Mouse (Mus musculus) forebrain, embryonic 16.5 days (tissue): Measurements from ENCODE around the gene Olfr624. TPM values are rescaled to one million over a fixed set of nuclear protein-coding genes. Genes with fewer than 3 reads are reported as not detected.
"Not testable (repeated sequence)": the region's sequence is repeated elsewhere in the genome, so short reads cannot be mapped to it uniquely, and the experiment has no call there.

Experiments
- ATAC-seq: fragments of 200-750 bp; cut with Nextera tagmentation; 2 replicates; pipeline ENCODE4 v1.8.0; 2017; ENCODE audit warnings: mild to moderate bottlenecking, moderate library complexity
- H3K27ac ChIP-seq: fragments of 300-500 bp; sonication (generic); 2 replicates; pipeline ENCODE4 v1.5.1; 2014; ENCODE audit warnings: low read length, control low read depth
- H3K27me3 ChIP-seq: fragments of 300-500 bp; sonication (generic); replicated peaks from 2 replicates; pipeline ENCODE4 v1.6.1; 2014; ENCODE audit warnings: low read length; ENCODE audit not compliant: control insufficient read depth, insufficient read depth
- H3K36me3 ChIP-seq: fragments of 300-500 bp; sonication (generic); 2 replicates; pipeline ENCODE4 v1.6.1; 2014; ENCODE audit not compliant: control insufficient read depth, insufficient read depth
- H3K4me1 ChIP-seq: fragments of 300-500 bp; sonication (generic); replicated peaks from 2 replicates; pipeline ENCODE4 v1.6.1; 2014; ENCODE audit warnings: low read length; ENCODE audit not compliant: control insufficient read depth, insufficient read depth
- H3K4me2 ChIP-seq: fragments of 300-500 bp; sonication (generic); 2 replicates; pipeline ENCODE4 v1.6.1; 2014; ENCODE audit warnings: mild to moderate bottlenecking, low read length, control low read depth
- H3K4me3 ChIP-seq: fragments of 300-500 bp; sonication (generic); replicated peaks from 2 replicates; pipeline ENCODE4 v1.5.1; 2014; ENCODE audit warnings: mild to moderate bottlenecking, low read length, control low read depth
- H3K9ac ChIP-seq: fragments of 300-500 bp; sonication (generic); replicated peaks from 2 replicates; pipeline ENCODE4 v1.6.1; 2014; ENCODE audit warnings: low read depth, low read length, control low read depth
- H3K9me3 ChIP-seq: fragments of 300-500 bp; sonication (generic); 2 replicates; pipeline ENCODE4 v1.6.1; 2016; ENCODE audit warnings: low read length; ENCODE audit not compliant: control insufficient read depth
- WGBS: fragments of 180-500 bp; shearing (Covaris S2); extraction: QIAGEN DNeasy Blood & Tissue Kit; methylation state at CpG from one replicate; pipeline ENCODE4 v1.1.7; 2014; 5-methylcytosine and 5-hydroxymethylcytosine counted together
- polyA plus RNA-seq: library from polyadenylated mRNA; unstranded; fragments of >200 nt; fragmentation: Nextera tagmentation; extraction: Ambion mirVana; gene quantifications from 2 replicates; pipeline ENCODE4 v1.2.1, GENCODE M21; 2015

Gene Olfr624
- polyA plus RNA-seq, result not detected in 2 replicates

- 90% methylated on average over 2 of the region's 2 CpGs for WGBS
- no peak for ATAC-seq
- no peaks in the 10 kb centered on the region for H3K4me1 ChIP-seq
- H3K27me3 ChIP-seq, result no peaks in the 10 kb centered on the region
- no peaks in the 10 kb centered on the region for H3K9me3 ChIP-seq
- no peak within 1 kb of the TSS for H3K9ac ChIP-seq
- H3K36me3 ChIP-seq, result no peaks in the 10 kb centered on the region
- H3K27ac ChIP-seq, result no peak within 1 kb of the TSS
- H3K4me2 ChIP-seq, result no peak within 1 kb of the TSS
- no peak within 1 kb of the TSS for H3K4me3 ChIP-seq
These were observed at the start of gene Olfr624 for GRCm38 (mm10) chr7:103671091-103671490. Gene Olfr624, minus strand, starts transcription at chr7:103671191.

GRCm38 (mm10) chr7:103716398-103716797 lies 45.4 kb upstream of the Olfr624 start:
- 90% methylated on average over 1 of the region's 1 CpGs for WGBS
- not testable (repeated sequence) for ATAC-seq, H3K4me1 ChIP-seq, H3K4me3 ChIP-seq, H3K9me3 ChIP-seq, H3K27ac ChIP-seq, H3K4me2 ChIP-seq, H3K27me3 ChIP-seq, H3K9ac ChIP-seq, H3K36me3 ChIP-seq

GRCm38 (mm10) chr7:103714371-103714770 lies 43.4 kb upstream of the Olfr624 start, which contains the start of gene Olfr243:
Gene Olfr243, plus strand, starts transcription at chr7:103714671.
- Histone ChIP-seq H3K9me3 (no peaks in the 10 kb centered on the region), H3K4me1 (no peaks in the 10 kb centered on the region), H3K27ac (no peak within 1 kb of the TSS), H3K9ac (no peak within 1 kb of the TSS), H3K27me3 (no peaks in the 10 kb centered on the region), H3K4me3 (no peak within 1 kb of the TSS), H3K4me2 (no peak within 1 kb of the TSS), H3K36me3 (no peaks in the 10 kb centered on the region)
- no peak for ATAC-seq

GRCm38 (mm10) chr7:103712024-103712423 lies 41.0 kb upstream of the Olfr624 start:
- 35% methylated on average over 2 of the region's 2 CpGs for WGBS
- Histone ChIP-seq H3K27me3 (no peaks in the 10 kb centered on the region), H3K9me3 (no peaks in the 10 kb centered on the region), H3K4me1 (no peaks in the 10 kb centered on the region), H3K4me3 (no peak overlapping the region), H3K27ac (no peak overlapping the region), H3K4me2 (no peak overlapping the region), H3K9ac (no peak overlapping the region), H3K36me3 (no peaks in the 10 kb centered on the region)
- no peak for ATAC-seq

- no peaks in the 10 kb centered on the region for H3K36me3 ChIP-seq
- no peak overlapping the region for H3K27ac ChIP-seq
- H3K4me2 ChIP-seq, result no peak overlapping the region
- H3K9me3 ChIP-seq, result no peaks in the 10 kb centered on the region
- no peaks in the 10 kb centered on the region for H3K27me3 ChIP-seq
- WGBS, result 76% methylated on average over 4 of the region's 4 CpGs
- no peak overlapping the region for H3K9ac ChIP-seq
- H3K4me3 ChIP-seq, result no peak overlapping the region
- ATAC-seq, result no peak
- H3K4me1 ChIP-seq, result no peaks in the 10 kb centered on the region
These were observed 28.5 kb upstream of the Olfr624 start for GRCm38 (mm10) chr7:103699469-103699868.

- no peaks in the 10 kb centered on the region for H3K9me3 ChIP-seq
- no peaks in the 10 kb centered on the region for H3K36me3 ChIP-seq
- H3K9ac ChIP-seq, result no peak within 1 kb of the TSS
- H3K4me2 ChIP-seq, result no peak within 1 kb of the TSS
- no peak within 1 kb of the TSS for H3K27ac ChIP-seq
- H3K4me1 ChIP-seq, result no peaks in the 10 kb centered on the region
- H3K27me3 ChIP-seq, result no peaks in the 10 kb centered on the region
- ATAC-seq, result no peak
- H3K4me3 ChIP-seq, result no peak within 1 kb of the TSS
These were observed 11.4 kb upstream of the Olfr624 start, which contains the start of gene Olfr625-ps1 for GRCm38 (mm10) chr7:103682420-103682819. Gene Olfr625-ps1, plus strand, starts transcription at chr7:103682720.

- Histone ChIP-seq H3K9me3 (no peaks in the 10 kb centered on the region), H3K27ac (no peak within 1 kb of the TSS), H3K4me1 (no peaks in the 10 kb centered on the region), H3K27me3 (no peaks in the 10 kb centered on the region), H3K4me3 (no peak within 1 kb of the TSS), H3K9ac (no peak within 1 kb of the TSS), H3K4me2 (no peak within 1 kb of the TSS), H3K36me3 (no peaks in the 10 kb centered on the region)
- no peak for ATAC-seq
These were observed 7.4 kb downstream of the Olfr624 start, which contains the start of gene Olfr623 for GRCm38 (mm10) chr7:103663598-103663997. Gene Olfr623, minus strand, starts transcription at chr7:103663698.

GRCm38 (mm10) chr7:103644070-103644469 lies 26.9 kb downstream of the Olfr624 start:
- 86% methylated on average over 4 of the region's 4 CpGs for WGBS

GRCm38 (mm10) chr7:103642602-103643001 lies 28.4 kb downstream of the Olfr624 start, which contains the start of gene Olfr622:
Gene Olfr622, minus strand, starts transcription at chr7:103642702.
- Histone ChIP-seq H3K36me3 (no peaks in the 10 kb centered on the region), H3K27me3 (no peaks in the 10 kb centered on the region), H3K9ac (no peak within 1 kb of the TSS), H3K9me3 (no peaks in the 10 kb centered on the region), H3K27ac (no peak within 1 kb of the TSS), H3K4me3 (no peak within 1 kb of the TSS), H3K4me2 (no peak within 1 kb of the TSS), H3K4me1 (no peaks in the 10 kb centered on the region)
- no peak for ATAC-seq
- 74% methylated on average over 1 of the region's 1 CpGs for WGBS

More at GRCm38 (mm10) chr7:103644070-103644469, 26.9 kb downstream of the Olfr624 start:
- Histone ChIP-seq H3K9me3 (no peaks in the 10 kb centered on the region), H3K9ac (no peak overlapping the region), H3K27me3 (no peaks in the 10 kb centered on the region), H3K4me3 (no peak overlapping the region), H3K36me3 (no peaks in the 10 kb centered on the region), H3K27ac (no peak overlapping the region), H3K4me1 (no peaks in the 10 kb centered on the region), H3K4me2 (no peak overlapping the region)
- no peak for ATAC-seq

- no peaks in the 10 kb centered on the region for H3K36me3 ChIP-seq
- H3K9ac ChIP-seq, result no peak overlapping the region
- H3K4me3 ChIP-seq, result no peak overlapping the region
- no peak overlapping the region for H3K27ac ChIP-seq
- H3K4me1 ChIP-seq, result no peaks in the 10 kb centered on the region
- H3K9me3 ChIP-seq, result no peaks in the 10 kb centered on the region
- no peak overlapping the region for H3K4me2 ChIP-seq
- H3K27me3 ChIP-seq, result no peaks in the 10 kb centered on the region
- no peak for ATAC-seq
These were observed 34.2 kb downstream of the Olfr624 start for GRCm38 (mm10) chr7:103636795-103637194.
